Mouse (Mus musculus) midbrain, postnatal 0 days (tissue): ENCODE results near the gene Tspan1. TPM values are rescaled to one million over a fixed set of nuclear protein-coding genes. Genes with fewer than 3 reads are reported as not detected.
A peak's percentile ranks its signal among the peaks of the same experiment; 100 is the strongest.

ENCODE experiments used
- ATAC-seq: fragments of 200-750 bp; cut with Nextera tagmentation; 2 replicates; pipeline ENCODE4 v1.8.0; 2017; ENCODE audit warnings: moderate number of reproducible peaks, mild to moderate bottlenecking, moderate TSS enrichment, moderate library complexity; ENCODE audit not compliant: low FRiP score
- DNase-seq: peaks from one replicate; pipeline ENCODE4 v3.0.0-alpha.2; 2015; ENCODE audit warnings: low spot score
- H3K27ac ChIP-seq: fragments of 300-500 bp; sonication (generic); 2 replicates; pipeline ENCODE4 v1.5.1; 2014; ENCODE audit warnings: low read depth, mild to moderate bottlenecking, low read length, mixed read lengths
- H3K27me3 ChIP-seq: fragments of 300-500 bp; sonication (generic); 2 replicates; pipeline ENCODE4 v1.6.1; 2014; ENCODE audit warnings: low read length, control low read depth, mixed read lengths; ENCODE audit not compliant: insufficient read depth
- H3K36me3 ChIP-seq: fragments of 300-500 bp; sonication (generic); 2 replicates; pipeline ENCODE4 v1.6.1; 2014; ENCODE audit warnings: low read length, control low read depth, mixed read lengths; ENCODE audit not compliant: insufficient read depth
- H3K4me1 ChIP-seq: fragments of 300-500 bp; sonication (generic); 2 replicates; pipeline ENCODE4 v1.6.1; 2014; ENCODE audit warnings: mild to moderate bottlenecking, control low read depth, antibody characterized with exemption, low read length, mixed read lengths; ENCODE audit not compliant: insufficient read depth
- H3K4me2 ChIP-seq: fragments of 300-500 bp; sonication (generic); 2 replicates; pipeline ENCODE4 v1.6.1; 2014; ENCODE audit warnings: low read depth, mild to moderate bottlenecking, low read length, mixed read lengths; ENCODE audit not compliant: poor library complexity, severe bottlenecking
- H3K4me3 ChIP-seq: fragments of 300-500 bp; sonication (generic); 2 replicates; pipeline ENCODE4 v1.5.1; 2014; ENCODE audit warnings: low read depth, mild to moderate bottlenecking, low read length, moderate library complexity
- H3K9ac ChIP-seq: fragments of 300-500 bp; sonication (generic); replicated peaks from 2 replicates; pipeline ENCODE4 v1.6.1; 2014; ENCODE audit warnings: mild to moderate bottlenecking, low read length, moderate library complexity, mixed read lengths; ENCODE audit not compliant: poor library complexity, severe bottlenecking
- H3K9me3 ChIP-seq: fragments of 300-500 bp; sonication (generic); 2 replicates; pipeline ENCODE4 v1.6.1; 2016; ENCODE audit warnings: low read length, control low read depth
- CTCF ChIP-seq: IDR thresholded peaks from 2 replicates; pipeline ENCODE4 v1.5.1; 2016; ENCODE audit warnings: antibody characterized with exemption, mild to moderate bottlenecking
- WGBS: fragments of 180-500 bp; shearing (Covaris S2); extraction: QIAGEN DNeasy Blood & Tissue Kit; methylation state at CpG from one replicate; pipeline ENCODE4 v1.1.7; 2014; 5-methylcytosine and 5-hydroxymethylcytosine counted together
- polyA plus RNA-seq: library from polyadenylated mRNA; unstranded; fragments of >200 nt; fragmentation: Nextera tagmentation; extraction: Ambion mirVana; gene quantifications from 2 replicates; pipeline ENCODE4 v1.2.1, GENCODE M21; 2015
- total RNA-seq: library from RNA; depleted of rRNA; stranded (reverse); fragments of >200 nt; gene quantifications from 2 replicates; pipeline ENCODE4 v1.2.3, GENCODE M21; 2014

Gene Tspan1
- total and polyA plus RNA-seq, 2 experiments from 2014 or later = 0.26 to 0.77 TPM

DNA sequence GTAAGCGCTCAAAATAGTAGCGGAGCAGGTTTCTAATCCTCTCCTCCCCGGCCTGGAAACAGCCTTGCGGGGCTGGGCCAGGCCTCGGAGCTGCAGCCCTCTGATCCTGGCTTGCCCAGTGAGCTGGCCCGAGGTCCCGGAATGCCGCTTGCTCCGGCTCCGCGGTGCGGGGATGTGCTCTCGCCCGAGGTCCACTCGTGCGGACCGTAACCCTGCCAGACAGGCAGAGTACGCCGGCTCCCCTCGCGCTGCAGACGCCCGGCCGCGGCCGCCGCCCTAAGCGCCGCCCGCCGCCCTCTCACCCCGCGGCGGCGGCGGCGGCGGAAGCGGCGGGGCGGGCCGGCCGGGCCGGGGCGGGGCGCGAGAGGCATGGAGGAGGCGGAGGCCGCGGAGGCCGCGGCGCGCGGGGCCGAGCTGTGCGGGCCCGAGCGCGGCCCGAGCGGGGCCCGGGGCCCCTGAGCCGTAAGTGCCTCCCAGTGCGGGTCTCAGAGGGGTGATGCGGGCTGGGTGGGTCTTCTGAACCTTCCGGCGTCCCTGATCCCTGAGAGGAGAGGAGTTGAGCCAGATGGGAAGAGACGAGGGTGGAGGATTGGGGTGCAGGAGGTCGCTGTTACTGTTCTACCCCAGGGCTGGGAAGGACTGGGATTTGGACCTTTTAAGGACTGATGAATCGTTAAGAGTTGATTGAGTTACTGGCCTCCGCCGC lies 17.1 kb downstream of the Tspan1 start:
- peak; percentile 70 for DNase-seq
- Histone ChIP-seq H3K9ac (peak overlapping the region; percentile 82), H3K4me3 (peak overlapping the region; percentile 73), H3K9me3 (no peaks in the 10 kb centered on the region), H3K27ac (peak overlapping the region; percentile 79), H3K4me1 (peaks cover 4% of the 10 kb centered on the region; the same call in 1 of the 2 replicates), H3K4me2 (peak overlapping the region; percentile 53), H3K36me3 (peaks cover 34% of the 10 kb centered on the region), H3K27me3 (no peaks in the 10 kb centered on the region)
- TF ChIP-seq CTCF = no peak
- WGBS = under 1% methylated on average over 69 of the region's 73 CpGs
- peak; percentile 87 for ATAC-seq

DNA sequence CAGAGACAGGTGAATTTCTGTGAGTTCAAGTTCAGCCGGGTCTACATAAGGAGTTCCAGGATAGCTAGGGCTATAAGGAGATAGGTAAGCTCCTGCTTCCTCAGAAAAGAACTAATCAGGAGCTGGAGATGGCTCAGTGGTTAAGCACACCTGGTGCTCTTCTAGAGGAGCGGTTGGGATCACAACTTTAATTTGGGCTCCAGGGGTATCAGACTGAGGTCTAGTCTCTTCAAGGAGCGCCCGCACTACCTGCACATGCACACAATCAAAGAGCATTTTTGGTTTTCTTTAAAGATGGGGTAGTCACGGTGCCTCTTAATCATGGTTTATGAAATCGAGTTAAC lies 17.6 kb downstream of the Tspan1 start:
- H3K36me3 ChIP-seq = peaks cover 29% of the 10 kb centered on the region
- peak overlapping the region; percentile 53 for H3K4me2 ChIP-seq
- H3K4me3 ChIP-seq = peak overlapping the region; percentile 73
- TF ChIP-seq CTCF = no peak
- no peaks in the 10 kb centered on the region for H3K27me3 ChIP-seq
- H3K4me1 ChIP-seq = peaks cover 4% of the 10 kb centered on the region; the same call in 1 of the 2 replicates
- DNase-seq (no peak), ATAC-seq (peak; percentile 18)
- 16% methylated on average over 6 of the region's 6 CpGs for WGBS
- H3K27ac ChIP-seq = peak overlapping the region; percentile 79
- H3K9ac ChIP-seq = peak overlapping the region; percentile 82
- H3K9me3 ChIP-seq = no peaks in the 10 kb centered on the region

DNA sequence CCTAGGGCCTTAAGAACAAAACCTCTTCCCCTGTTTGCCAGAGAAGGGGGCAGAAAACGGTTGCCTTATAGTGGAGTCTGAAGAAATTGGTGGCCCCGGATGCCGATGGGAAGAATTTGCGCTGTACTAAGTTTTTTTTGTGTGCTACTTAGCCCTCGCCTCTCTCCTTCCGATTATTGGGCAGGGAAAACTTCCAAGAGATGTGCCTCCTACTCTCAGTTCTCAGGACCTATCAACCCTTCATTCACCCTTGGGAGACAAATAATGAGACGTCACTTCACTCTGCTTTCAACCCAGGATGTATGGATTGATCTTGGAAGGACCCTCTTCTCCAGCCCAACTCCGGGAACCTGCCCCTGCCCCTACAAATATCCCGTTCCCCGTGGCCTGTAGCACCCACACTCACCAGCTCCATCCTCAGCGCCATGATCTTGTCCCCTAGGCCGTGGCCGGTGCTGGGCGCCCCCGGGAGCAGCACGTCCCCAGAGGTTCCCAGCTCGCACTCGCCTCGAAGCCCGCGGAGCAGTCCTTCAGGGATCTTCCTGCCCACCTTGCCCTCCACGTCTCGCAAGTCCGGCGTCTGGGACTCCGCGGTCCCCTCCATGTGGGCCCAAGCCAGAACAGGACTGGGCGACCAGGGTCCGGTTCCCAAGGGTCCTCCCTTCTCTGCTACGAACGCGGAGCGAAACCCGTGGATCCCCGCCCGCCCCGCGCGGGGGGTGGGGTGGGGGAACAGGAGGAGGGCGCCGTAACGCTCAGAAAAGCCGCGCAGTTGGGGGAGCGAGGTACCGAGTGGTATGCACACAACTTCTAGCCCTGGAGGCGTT lies 23.3 kb downstream of the Tspan1 start:
- Histone ChIP-seq H3K9ac (peak overlapping the region; percentile 57), H3K27ac (no peak overlapping the region), H3K4me1 (peaks cover 13% of the 10 kb centered on the region), H3K36me3 (no peaks in the 10 kb centered on the region), H3K4me3 (peak overlapping the region; percentile 64), H3K9me3 (no peaks in the 10 kb centered on the region), H3K4me2 (peak overlapping the region; percentile 97), H3K27me3 (0 out of 2 replicates have a peak, but pooled peaks cover 3% of the 10 kb centered on the region)
- under 1% methylated on average over 46 of the region's 47 CpGs for WGBS
- DNase-seq = peak; percentile 51
- TF ChIP-seq CTCF = no peak
- ATAC-seq = peak; percentile 60; the same call in 1 of the 2 replicates

DNA sequence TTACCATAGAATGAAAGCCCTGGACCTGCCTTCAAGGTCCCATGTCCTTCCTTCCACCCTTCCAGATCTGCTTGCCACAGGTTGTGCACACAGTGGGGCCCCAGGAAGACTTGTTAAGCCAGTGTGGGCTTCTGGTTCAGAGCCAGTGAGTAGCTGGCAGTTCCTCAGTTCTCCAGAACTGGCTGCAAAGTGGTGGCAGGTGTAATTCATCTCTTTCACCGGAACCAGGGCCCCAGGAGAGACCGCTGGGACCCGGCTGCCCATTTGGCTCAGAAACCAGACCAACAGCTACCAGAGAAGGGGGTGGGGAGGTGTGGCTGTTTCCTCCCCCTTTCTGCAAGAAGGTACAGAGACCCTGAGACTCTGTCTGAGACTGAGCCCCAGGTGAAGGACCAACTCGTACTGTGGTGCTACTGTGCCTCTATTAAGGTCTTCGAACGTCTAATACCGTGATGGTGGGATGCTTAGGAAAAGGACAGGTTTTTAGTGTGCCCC lies 24.0 kb downstream of the Tspan1 start:
- Histone ChIP-seq H3K4me1 (peaks cover 13% of the 10 kb centered on the region), H3K4me3 (peak overlapping the region; percentile 64), H3K27me3 (0 out of 2 replicates have a peak, but pooled peaks cover 3% of the 10 kb centered on the region), H3K9ac (no peak overlapping the region), H3K27ac (no peak overlapping the region), H3K9me3 (no peaks in the 10 kb centered on the region), H3K36me3 (no peaks in the 10 kb centered on the region), H3K4me2 (peak overlapping the region; percentile 97)
- TF ChIP-seq CTCF = no peak
- WGBS = 16% methylated on average over 7 of the region's 7 CpGs
- ATAC-seq = no peak
- peak; percentile 71 for DNase-seq

DNA sequence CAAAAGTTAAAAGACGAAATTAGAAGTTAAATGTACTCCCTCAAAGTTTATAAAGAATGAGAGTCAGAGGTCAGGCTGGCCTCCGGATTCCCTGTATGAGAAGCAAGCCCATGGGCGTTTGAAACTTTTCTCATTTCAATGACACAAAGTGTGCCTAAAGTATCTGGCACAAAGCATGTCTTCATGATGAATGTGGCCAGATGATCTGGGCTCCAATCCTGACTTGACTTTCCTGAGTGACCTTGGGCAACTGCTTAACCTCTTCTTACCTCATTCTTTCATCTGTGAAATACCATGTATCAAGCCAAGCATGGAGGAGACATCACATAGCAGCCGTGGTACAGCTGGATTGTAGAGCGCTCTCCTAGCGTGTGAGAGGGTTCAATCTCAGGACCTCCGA lies 25.1 kb downstream of the Tspan1 start:
- no peak for TF ChIP-seq CTCF
- Histone ChIP-seq H3K4me3 (no peak overlapping the region), H3K27me3 (0 out of 2 replicates have a peak, but pooled peaks cover 3% of the 10 kb centered on the region), H3K4me1 (peaks cover 13% of the 10 kb centered on the region), H3K9me3 (no peaks in the 10 kb centered on the region), H3K36me3 (no peaks in the 10 kb centered on the region), H3K27ac (no peak overlapping the region), H3K4me2 (no peak overlapping the region), H3K9ac (no peak overlapping the region)
- 82% methylated on average over 7 of the region's 7 CpGs for WGBS
- no peak for DNase-seq
- ATAC-seq = no peak
